Mouse (Mus musculus): ENCODE results near the gene 4931409K22Rik.
"Not testable (repeated sequence)": the region's sequence is repeated elsewhere in the genome, so short reads cannot be mapped to it uniquely, and the experiment has no call there.

Gene 4931409K22Rik

DNA sequence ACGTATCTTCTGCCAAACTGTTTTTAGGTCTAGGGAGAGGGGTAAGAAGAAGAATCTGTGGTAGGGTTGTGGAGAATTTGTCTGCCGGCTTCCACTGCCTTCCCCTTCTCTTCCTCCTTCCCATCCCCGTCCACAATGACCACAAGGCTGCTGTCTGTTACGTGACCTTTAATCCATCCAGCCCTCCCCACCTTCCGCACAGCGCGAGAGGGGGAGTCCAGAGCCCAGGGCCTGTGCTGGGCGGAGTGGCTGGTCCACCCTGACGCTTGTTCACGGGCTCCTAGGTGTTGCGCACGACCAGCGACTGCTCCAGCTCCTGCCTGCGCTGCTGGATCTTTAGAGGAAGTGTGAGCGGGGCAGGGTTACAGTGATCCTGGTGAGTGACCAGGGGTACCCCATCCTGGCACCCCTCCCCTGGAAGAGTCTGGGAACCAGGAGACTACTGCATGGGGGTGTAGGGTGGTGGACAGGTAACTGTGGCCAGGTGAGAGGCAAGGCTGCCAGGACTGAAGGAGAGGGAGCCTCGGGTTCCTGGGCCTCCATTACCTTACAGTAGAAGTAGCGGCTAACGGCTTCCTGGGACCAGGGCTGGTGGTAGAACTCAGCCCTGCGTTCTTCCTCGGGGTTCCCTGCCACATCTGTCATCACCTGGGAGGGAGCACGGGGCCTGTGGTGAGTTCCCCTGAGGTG is 36.0 kb upstream of the 4931409K22Rik start:
- DNase-seq: peak in 1 of 2 experiments; percentile 41

DNA sequence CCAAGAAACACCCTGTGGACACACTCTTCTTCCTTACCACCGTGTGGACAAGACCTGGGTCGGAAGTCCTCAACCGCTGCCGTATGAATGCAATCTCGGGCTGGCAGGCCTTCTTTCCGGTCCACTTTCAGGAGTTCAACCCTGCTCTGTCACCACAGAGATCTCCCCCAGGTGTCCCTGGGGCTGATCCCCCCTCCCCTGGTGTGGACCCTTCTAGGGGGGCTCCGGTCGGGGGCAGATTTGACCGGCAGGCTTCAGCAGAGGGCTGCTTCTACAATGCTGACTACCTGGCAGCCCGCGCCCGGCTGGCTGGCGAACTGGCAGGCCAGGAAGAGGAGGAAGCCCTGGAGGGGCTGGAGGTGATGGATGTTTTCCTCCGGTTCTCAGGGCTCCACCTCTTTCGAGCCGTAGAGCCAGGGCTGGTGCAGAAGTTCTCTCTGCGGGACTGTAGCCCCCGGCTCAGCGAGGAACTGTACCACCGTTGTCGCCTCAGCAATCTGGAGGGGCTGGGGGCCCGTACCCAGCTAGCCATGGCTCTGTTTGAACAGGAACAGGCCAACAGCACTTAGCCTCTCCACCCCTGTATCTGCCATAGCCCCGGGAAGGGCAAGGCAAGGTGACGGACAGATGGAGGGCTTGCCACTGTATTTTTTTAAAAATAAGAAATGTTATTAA is 35.3 kb upstream of the 4931409K22Rik start:
- DNase-seq: peak; percentile 44 to 63

DNA sequence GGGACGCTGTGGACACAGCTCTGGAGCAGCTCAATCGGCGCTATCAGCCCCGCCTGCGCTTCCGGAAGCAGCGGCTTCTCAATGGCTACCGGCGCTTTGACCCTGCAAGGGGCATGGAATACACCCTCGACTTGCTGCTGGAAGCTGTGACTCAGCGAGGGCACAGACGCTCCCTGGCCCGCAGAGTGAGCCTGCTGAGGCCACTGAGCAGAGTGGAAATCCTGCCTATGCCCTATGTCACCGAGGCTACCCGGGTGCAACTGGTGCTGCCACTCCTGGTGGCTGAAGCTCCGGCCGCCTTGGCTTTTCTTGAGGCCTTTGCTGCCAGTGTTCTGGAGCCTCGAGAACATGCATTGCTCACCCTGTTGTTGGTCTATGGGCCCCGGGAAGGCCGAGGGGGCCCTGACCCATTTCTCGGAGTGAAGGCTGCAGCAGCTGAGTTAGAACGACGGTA is 34.7 kb upstream of the 4931409K22Rik start:
- DNase-seq: peak in 1 of 2 experiments; percentile 66

GRCm38 (mm10) chr5:24589511-24590500 is 33.2 kb upstream of the 4931409K22Rik start:
- no peak for DNase-seq

GRCm38 (mm10) chr5:24587200-24587577 is 30.6 kb upstream of the 4931409K22Rik start:
- no peak for DNase-seq

- DNase-seq: peak; percentile 88 to 91
Measured at GRCm38 (mm10) chr5:24586547-24587199, 30.1 kb upstream of the 4931409K22Rik start, which contains the start of gene Chpf2. Gene Chpf2 (plus strand): TSS chr5:24586741.

GRCm38 (mm10) chr5:24586106-24586505 is 29.5 kb upstream of the 4931409K22Rik start:
- no peak for DNase-seq

- no peak for DNase-seq
Measured at GRCm38 (mm10) chr5:24578109-24578963, 21.7 kb upstream of the 4931409K22Rik start.

GRCm38 (mm10) chr5:24577183-24577929 is 20.7 kb upstream of the 4931409K22Rik start, which contains the start of gene Abcf2:
Gene Abcf2 (minus strand): TSS chr5:24577467.
- peak; percentile 100 for DNase-seq

DNA sequence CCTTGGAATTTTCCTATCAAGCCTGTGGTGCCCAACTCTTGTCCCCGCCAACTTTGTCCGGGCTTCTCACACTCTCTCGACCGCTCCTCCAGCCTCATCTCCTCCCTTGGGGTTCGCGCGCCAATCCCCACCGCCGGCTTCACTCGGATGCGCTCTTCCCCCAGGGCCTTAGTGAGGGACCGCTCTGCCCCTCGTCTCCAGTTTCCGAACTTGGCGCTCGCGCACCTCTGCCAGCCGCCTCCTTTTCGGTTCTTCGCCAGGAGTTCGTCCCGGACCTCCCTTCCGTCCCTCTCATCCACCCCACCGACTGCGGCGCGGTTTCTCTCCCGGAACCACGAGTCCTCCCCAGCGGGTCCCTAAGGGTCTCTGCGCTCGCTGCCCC is 20.2 kb upstream of the 4931409K22Rik start:
- peak in 1 of 2 experiments; percentile 42 for DNase-seq

DNA sequence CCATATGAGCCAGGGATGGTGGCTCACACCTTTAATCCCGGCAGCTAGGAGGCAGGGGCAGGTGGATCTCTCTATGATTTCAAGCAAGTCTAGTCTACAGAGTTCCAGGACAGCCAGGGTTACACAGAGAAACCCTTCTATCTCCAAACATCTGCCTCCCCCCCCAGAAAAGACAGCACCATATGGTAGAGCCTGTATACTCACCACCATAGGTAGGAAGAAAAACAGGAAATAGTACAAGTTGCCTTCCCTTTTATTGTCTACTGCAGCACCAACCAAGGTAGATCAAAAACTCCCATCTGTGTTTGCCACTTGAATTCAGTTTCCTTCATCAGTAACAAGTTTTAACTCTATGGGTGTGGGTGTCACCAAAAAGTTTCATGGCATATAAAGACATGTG is 19.3 kb upstream of the 4931409K22Rik start:
- no peak for DNase-seq

DNA sequence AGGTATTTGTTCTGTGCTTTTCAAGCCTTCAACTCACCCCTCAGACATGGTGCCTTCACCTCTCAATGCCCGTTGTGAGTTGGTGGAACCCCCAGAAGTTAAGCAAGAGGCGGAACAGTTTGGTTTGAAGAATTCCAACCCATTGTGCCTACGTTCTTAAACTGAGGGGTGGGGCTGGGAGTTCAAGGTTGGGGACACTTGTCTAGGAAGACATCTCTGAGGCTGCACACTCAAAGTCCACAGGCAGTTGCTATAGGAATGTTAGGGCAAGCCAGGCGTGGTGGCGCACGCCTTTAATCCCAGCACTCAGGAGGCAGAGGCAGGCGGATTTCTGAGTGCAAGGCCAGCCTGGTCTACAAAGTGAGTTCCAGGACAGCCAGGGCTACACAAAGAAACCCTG is 1.3 kb downstream of the 4931409K22Rik start:
- not testable (repeated sequence) for DNase-seq

DNA sequence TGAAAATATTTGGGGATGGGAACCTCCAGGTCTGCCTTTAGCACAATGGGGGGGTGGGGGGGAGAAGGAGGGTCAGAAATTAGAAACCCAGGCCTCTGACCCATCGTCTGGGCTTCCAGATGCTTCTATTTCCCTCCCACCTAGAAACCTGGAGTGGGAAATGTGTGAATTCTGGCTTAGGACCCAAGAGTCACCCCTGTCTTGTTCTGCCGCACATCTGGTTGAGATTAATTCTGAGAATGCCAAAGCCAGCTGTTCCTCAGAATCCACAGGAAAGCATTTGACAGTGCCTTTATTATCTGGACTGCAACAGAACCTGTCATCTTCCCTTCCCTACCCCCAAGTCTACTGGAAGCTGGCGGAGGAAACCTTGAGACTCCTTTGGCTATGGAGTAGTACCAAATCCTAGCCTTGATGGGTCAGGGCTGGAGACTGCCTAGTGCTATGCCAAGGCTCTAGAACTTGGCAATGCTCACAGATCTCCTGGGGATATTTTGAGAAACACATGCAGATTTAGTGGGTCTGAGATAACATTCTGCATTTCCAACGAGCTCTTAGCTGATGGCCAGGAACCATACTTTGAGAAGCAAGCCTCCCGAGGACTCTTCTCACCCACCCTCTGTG is 2.9 kb downstream of the 4931409K22Rik start:
- DNase-seq: no peak

- DNase-seq: no peak
Measured at GRCm38 (mm10) chr5:24551317-24551688, 5.3 kb downstream of the 4931409K22Rik start.

DNA sequence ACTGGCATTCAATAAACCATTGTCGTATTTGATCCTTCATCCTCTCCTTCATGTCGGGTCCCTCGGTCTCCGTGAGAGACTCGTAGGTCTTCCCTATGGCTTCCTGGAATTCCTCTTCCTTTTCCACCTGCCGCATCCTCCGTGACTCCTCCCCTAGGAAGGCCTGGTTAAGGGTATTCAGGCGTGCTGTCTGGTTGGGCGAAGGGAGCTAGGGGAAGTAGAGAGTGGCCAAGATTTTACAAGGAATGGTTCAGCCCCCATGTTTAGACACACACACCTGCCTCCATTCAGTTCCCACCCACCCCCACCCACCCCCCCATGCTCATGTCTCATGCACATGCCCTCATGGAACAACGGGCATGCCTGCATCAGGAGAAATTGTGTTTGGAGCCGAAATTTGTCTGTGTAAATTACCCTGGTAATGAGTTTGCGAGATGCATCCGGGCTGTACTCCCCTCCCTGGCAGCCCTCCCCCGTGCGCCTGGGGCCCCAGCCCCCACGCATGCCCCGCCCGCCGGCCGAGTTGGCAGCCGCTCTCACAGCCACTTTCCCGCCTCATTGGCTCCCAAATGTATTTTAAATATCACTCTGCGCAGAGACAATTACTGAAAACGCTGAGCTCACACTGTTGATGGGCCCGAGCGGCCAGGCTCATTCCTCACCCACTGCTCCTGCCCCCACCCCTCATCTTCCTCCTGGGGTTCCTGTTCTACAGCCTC is 5.9 kb downstream of the 4931409K22Rik start:
- peak; percentile 26 to 55 for DNase-seq

GRCm38 (mm10) chr5:24542643-24543042 is 14.0 kb downstream of the 4931409K22Rik start:
- no peak for DNase-seq

GRCm38 (mm10) chr5:24541144-24541569 is 15.5 kb downstream of the 4931409K22Rik start:
- no peak for DNase-seq

- peak; percentile 50 to 79 for DNase-seq
Measured at GRCm38 (mm10) chr5:24540387-24541143, 16.0 kb downstream of the 4931409K22Rik start, which contains the start of gene Asb10. Gene Asb10 (minus strand): TSS chr5:24540978.
